Mouse (Mus musculus): Measurements from ENCODE around the gene Drosha. TPM values are rescaled to one million over a fixed set of nuclear protein-coding genes. Genes with fewer than 3 reads are reported as not detected.

Gene Drosha
- polyA plus RNA-seq, 1 experiment from 2014 or later: 11.1 TPM

GRCm38 (mm10) chr15:12863669-12864068 is 39.1 kb downstream of the Drosha start:
- Histone ChIP-seq H3K4me2 (no peak overlapping the region), H3K4me1 (replicated peaks) (peaks cover 7% of the 10 kb centered on the region), H3K27me3 (no peaks in the 10 kb centered on the region), H3K9ac (no peak overlapping the region), H3K27ac (replicated peaks) (no peak overlapping the region), H3K4me3 (replicated peaks) (no peak overlapping the region), H3K9me3 (replicated peaks) (no peaks in the 10 kb centered on the region), H3K36me3 (replicated peaks) (peaks cover 74% of the 10 kb centered on the region)
- WGBS (ENCODE audit: insufficient replicate concordance): 48% methylated on average over 1 of the region's 1 CpGs
- ATAC-seq (ENCODE audit: insufficient read depth): no peak

GRCm38 (mm10) chr15:12865595-12866314 is 41.1 kb downstream of the Drosha start:
- H3K9me3 ChIP-seq (replicated peaks): no peaks in the 10 kb centered on the region
- H3K4me3 ChIP-seq (replicated peaks): no peak overlapping the region
- H3K27me3 ChIP-seq: no peaks in the 10 kb centered on the region
- H3K4me2 ChIP-seq: no peak overlapping the region
- no peak overlapping the region for H3K9ac ChIP-seq
- no peak for ATAC-seq (ENCODE audit: insufficient read depth)
- no peak overlapping the region for H3K27ac ChIP-seq (replicated peaks)
- no peaks in the 10 kb centered on the region for H3K4me1 ChIP-seq (replicated peaks)
- H3K36me3 ChIP-seq (replicated peaks): peaks cover 61% of the 10 kb centered on the region
- WGBS (ENCODE audit: insufficient replicate concordance): 57% methylated on average over 7 of the region's 7 CpGs

GRCm38 (mm10) chr15:12867269-12867668 is 42.7 kb downstream of the Drosha start:
- no peaks in the 10 kb centered on the region for H3K27me3 ChIP-seq
- no peaks in the 10 kb centered on the region for H3K9me3 ChIP-seq (replicated peaks)
- no peaks in the 10 kb centered on the region for H3K4me1 ChIP-seq (replicated peaks)
- H3K4me3 ChIP-seq (replicated peaks): no peak overlapping the region
- H3K36me3 ChIP-seq (replicated peaks): peaks cover 50% of the 10 kb centered on the region
- H3K27ac ChIP-seq (replicated peaks): no peak overlapping the region
- 35% methylated on average over 8 of the region's 8 CpGs for WGBS (ENCODE audit: insufficient replicate concordance)
- H3K9ac ChIP-seq: no peak overlapping the region
- no peak overlapping the region for H3K4me2 ChIP-seq
- no peak for ATAC-seq (ENCODE audit: insufficient read depth)

DNA sequence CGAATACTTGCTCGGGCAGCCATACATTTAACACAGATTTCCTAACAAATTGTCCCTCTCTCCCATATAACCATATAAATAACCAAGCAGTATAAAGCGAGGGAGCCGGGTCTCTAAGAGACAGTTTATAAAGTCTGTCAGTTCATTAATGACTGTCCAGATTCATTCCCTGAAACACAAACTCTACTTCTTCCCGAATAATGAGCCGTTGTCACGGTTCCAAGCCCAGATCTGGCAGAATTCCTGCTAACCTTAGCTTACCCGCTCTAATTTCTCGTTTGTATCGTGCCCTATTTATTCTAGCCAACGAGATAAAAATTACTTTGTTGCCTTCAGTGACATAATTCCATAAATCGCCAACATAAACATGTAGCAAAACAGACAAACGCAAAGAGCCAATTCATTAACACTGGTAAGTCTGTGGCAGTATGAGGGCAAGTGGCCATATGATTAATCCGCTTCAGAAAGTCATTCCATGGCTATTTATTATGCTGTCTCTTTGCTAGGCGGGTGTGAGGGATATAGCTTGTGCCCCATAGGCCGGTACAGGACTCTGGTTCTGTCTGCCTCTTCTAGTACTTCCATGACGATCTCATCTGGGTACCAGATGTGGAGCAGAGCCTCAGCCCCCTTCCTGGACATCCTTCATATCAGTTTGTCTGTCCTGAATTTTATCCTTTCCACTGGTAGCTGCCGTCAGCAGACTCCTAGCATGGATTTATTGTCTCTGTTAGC is 51.0 kb downstream of the Drosha start:
- H3K4me3 ChIP-seq (replicated peaks): no peak overlapping the region
- no peaks in the 10 kb centered on the region for H3K27me3 ChIP-seq
- H3K9me3 ChIP-seq (replicated peaks): no peaks in the 10 kb centered on the region
- no peak overlapping the region for H3K27ac ChIP-seq (replicated peaks)
- no peaks in the 10 kb centered on the region for H3K4me1 ChIP-seq (replicated peaks)
- no peak for ATAC-seq (ENCODE audit: insufficient read depth)
- no peak overlapping the region for H3K9ac ChIP-seq
- H3K4me2 ChIP-seq: no peak overlapping the region
- peaks cover 57% of the 10 kb centered on the region for H3K36me3 ChIP-seq (replicated peaks)
- 83% methylated on average over 18 of the region's 18 CpGs for WGBS (ENCODE audit: insufficient replicate concordance)

DNA sequence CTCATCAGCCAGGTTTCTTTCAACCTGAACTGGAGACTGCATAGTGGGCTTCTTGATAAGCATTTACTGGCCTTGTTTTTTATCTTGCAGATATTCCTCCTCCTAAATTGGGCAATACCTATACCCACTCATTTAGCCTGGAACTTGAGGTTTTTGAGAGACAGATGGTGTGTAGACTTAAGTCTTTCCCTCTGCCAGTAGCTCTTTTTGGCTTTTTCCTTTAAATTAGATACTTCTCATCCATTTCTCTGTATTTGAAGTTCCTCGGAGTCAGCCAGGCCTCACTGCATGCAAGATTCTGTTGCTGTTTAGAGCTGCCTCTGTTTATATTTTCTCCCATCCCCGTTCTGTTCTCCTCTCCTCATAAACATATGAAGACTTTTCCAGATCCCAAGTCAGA is 51.7 kb downstream of the Drosha start:
- 76% methylated on average over 2 of the region's 2 CpGs for WGBS (ENCODE audit: insufficient replicate concordance)
- Histone ChIP-seq H3K9ac (no peak overlapping the region), H3K4me3 (replicated peaks) (no peak overlapping the region), H3K27ac (replicated peaks) (no peak overlapping the region), H3K9me3 (replicated peaks) (no peaks in the 10 kb centered on the region), H3K4me2 (no peak overlapping the region), H3K27me3 (no peaks in the 10 kb centered on the region), H3K4me1 (replicated peaks) (no peaks in the 10 kb centered on the region), H3K36me3 (replicated peaks) (peaks cover 60% of the 10 kb centered on the region)
- ATAC-seq (ENCODE audit: insufficient read depth): no peak

DNA sequence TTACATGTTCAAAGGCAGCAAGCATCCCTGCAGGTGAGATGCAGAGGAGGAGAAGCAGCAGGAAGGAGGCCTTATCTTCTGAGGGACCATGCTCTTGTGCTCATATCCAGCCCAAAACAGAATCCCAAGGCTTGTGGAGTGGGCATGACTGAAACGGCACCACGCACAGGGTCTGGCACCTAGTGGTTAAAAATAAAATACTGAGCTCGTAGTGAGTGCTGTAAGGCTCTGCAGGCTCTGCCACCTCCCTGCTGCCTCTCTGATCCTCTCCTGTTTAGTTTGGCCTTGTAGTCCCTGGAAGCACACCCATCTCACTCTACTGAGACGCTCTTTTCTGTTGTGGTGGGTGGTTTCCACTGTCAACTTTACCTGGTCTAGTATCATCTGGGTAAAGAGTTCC is 52.3 kb downstream of the Drosha start:
- no peaks in the 10 kb centered on the region for H3K27me3 ChIP-seq
- H3K4me3 ChIP-seq (replicated peaks): no peak overlapping the region
- no peak overlapping the region for H3K27ac ChIP-seq (replicated peaks)
- WGBS (ENCODE audit: insufficient replicate concordance): 90% methylated on average over 4 of the region's 4 CpGs
- no peak overlapping the region for H3K4me2 ChIP-seq
- no peaks in the 10 kb centered on the region for H3K9me3 ChIP-seq (replicated peaks)
- H3K4me1 ChIP-seq (replicated peaks): no peaks in the 10 kb centered on the region
- peaks cover 65% of the 10 kb centered on the region for H3K36me3 ChIP-seq (replicated peaks)
- no peak for ATAC-seq (ENCODE audit: insufficient read depth)
- H3K9ac ChIP-seq: no peak overlapping the region

GRCm38 (mm10) chr15:12877934-12878333 is 53.3 kb downstream of the Drosha start:
- Histone ChIP-seq H3K36me3 (replicated peaks) (peaks cover 75% of the 10 kb centered on the region), H3K4me1 (replicated peaks) (no peaks in the 10 kb centered on the region), H3K27me3 (no peaks in the 10 kb centered on the region), H3K9ac (no peak overlapping the region), H3K4me2 (no peak overlapping the region), H3K9me3 (replicated peaks) (no peaks in the 10 kb centered on the region), H3K4me3 (replicated peaks) (no peak overlapping the region), H3K27ac (replicated peaks) (no peak overlapping the region)
- 77% methylated on average over 12 of the region's 12 CpGs for WGBS (ENCODE audit: insufficient replicate concordance)
- ATAC-seq (ENCODE audit: insufficient read depth): no peak

DNA sequence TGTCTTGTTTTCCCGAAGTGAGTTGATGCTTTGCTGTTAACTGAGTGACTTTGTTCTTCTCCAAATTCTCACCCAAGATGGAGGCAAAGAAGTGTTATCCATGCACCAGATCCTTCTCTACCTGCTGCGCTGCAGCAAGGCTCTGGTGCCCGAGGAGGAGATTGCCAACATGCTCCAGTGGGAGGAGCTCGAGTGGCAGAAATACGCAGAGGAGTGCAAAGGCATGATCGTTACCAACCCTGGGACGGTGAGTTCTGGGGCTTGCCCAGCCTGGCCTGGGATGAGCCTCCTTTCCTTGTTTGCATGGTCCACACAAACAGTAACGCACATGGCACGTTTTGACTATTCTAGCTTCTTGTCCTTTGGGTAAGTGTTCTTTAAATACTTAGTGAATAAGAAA is 54.0 kb downstream of the Drosha start:
- H3K4me2 ChIP-seq: no peak overlapping the region
- H3K4me1 ChIP-seq (replicated peaks): no peaks in the 10 kb centered on the region
- no peak overlapping the region for H3K4me3 ChIP-seq (replicated peaks)
- no peak overlapping the region for H3K9ac ChIP-seq
- WGBS (ENCODE audit: insufficient replicate concordance): 83% methylated on average over 9 of the region's 9 CpGs
- ATAC-seq (ENCODE audit: insufficient read depth): no peak
- no peaks in the 10 kb centered on the region for H3K27me3 ChIP-seq
- H3K9me3 ChIP-seq (replicated peaks): no peaks in the 10 kb centered on the region
- H3K27ac ChIP-seq (replicated peaks): no peak overlapping the region
- H3K36me3 ChIP-seq (replicated peaks): peaks cover 77% of the 10 kb centered on the region

- H3K4me3 ChIP-seq (replicated peaks): no peak overlapping the region
- 86% methylated on average over 8 of the region's 8 CpGs for WGBS (ENCODE audit: insufficient replicate concordance)
- no peaks in the 10 kb centered on the region for H3K9me3 ChIP-seq (replicated peaks)
- H3K36me3 ChIP-seq (replicated peaks): peaks cover 84% of the 10 kb centered on the region
- no peak overlapping the region for H3K4me2 ChIP-seq
- no peak overlapping the region for H3K27ac ChIP-seq (replicated peaks)
- no peak for ATAC-seq (ENCODE audit: insufficient read depth)
- no peaks in the 10 kb centered on the region for H3K4me1 ChIP-seq (replicated peaks)
- H3K9ac ChIP-seq: no peak overlapping the region
- H3K27me3 ChIP-seq: no peaks in the 10 kb centered on the region
Measured at GRCm38 (mm10) chr15:12879937-12880336, 55.3 kb downstream of the Drosha start.

- no peaks in the 10 kb centered on the region for H3K4me1 ChIP-seq (replicated peaks)
- H3K36me3 ChIP-seq (replicated peaks): peaks cover 84% of the 10 kb centered on the region
- H3K27ac ChIP-seq (replicated peaks): no peak overlapping the region
- H3K9me3 ChIP-seq (replicated peaks): no peaks in the 10 kb centered on the region
- WGBS (ENCODE audit: insufficient replicate concordance): 84% methylated on average over 15 of the region's 15 CpGs
- ATAC-seq (ENCODE audit: insufficient read depth): no peak
- H3K4me2 ChIP-seq: no peak overlapping the region
- no peak overlapping the region for H3K9ac ChIP-seq
- no peak overlapping the region for H3K4me3 ChIP-seq (replicated peaks)
- no peaks in the 10 kb centered on the region for H3K27me3 ChIP-seq
Measured at GRCm38 (mm10) chr15:12884855-12885254, 60.2 kb downstream of the Drosha start.

- no peak for ATAC-seq (ENCODE audit: insufficient read depth)
- no peak overlapping the region for H3K27ac ChIP-seq (replicated peaks)
- no peaks in the 10 kb centered on the region for H3K4me1 ChIP-seq (replicated peaks)
- H3K4me2 ChIP-seq: no peak overlapping the region
- H3K27me3 ChIP-seq: no peaks in the 10 kb centered on the region
- H3K9ac ChIP-seq: no peak overlapping the region
- WGBS (ENCODE audit: insufficient replicate concordance): 89% methylated on average over 11 of the region's 11 CpGs
- H3K36me3 ChIP-seq (replicated peaks): peaks cover 81% of the 10 kb centered on the region
- no peak overlapping the region for H3K4me3 ChIP-seq (replicated peaks)
- no peaks in the 10 kb centered on the region for H3K9me3 ChIP-seq (replicated peaks)
Measured at GRCm38 (mm10) chr15:12885361-12885760, 60.7 kb downstream of the Drosha start.

Data from liver, embryonic 15.5 days (tissue).